Mouse (Mus musculus) neutrophil, adult 59 days (primary cell): ENCODE results near the gene St6galnac1. TPM values are rescaled to one million over a fixed set of nuclear protein-coding genes. Genes with fewer than 3 reads are reported as not detected.

ENCODE experiments used
- total RNA-seq, 2 experiments: library from RNA; stranded (reverse); gene quantifications; 1 replicate in 1 of 2; 2 replicates in 1 of 2; pipeline ENCODE4 v1.2.4; 2023

The St6galnac1 gene
- not detected for total RNA-seq

DNA sequence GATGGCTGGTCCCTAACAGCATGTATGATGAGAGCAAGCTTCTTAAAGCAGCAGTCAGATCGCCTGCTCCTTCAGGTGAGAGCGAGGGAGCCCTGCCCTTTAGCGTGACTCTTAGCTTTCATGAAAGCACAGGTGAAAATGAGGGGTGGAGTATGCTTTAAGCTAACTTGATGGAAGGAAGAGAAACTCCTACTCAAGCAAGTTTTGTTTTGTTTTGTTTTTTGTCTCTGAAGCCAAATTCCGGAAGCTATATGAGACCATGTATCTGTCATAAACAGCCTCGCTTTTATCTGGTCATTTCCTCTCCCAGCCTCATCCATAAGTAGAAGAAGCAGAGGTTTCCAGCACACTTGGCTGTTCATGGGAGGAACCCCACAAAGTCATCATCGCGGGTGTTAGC, at the start of gene St6galnac1:
St6galnac1 (minus strand) TSS at position 101 of the 400 bp plus-strand sequence.

Other genes starting within 250 kb of the St6galnac1 start
- gene Sphk1, start 244.6 kb downstream of the St6galnac1 start, total RNA-seq: 1 to 10 TPM; 2.1 to 8.8 TPM
- 1 to 10 TPM; 7.8 to 8.2 TPM for gene Ube2o, start 194.1 kb downstream of the St6galnac1 start, total RNA-seq
- not detected for gene Aanat, start 189.1 kb downstream of the St6galnac1 start, total RNA-seq
- 10 to 100 TPM; 93.8 to 95.4 TPM for gene Rhbdf2, start 148.5 kb downstream of the St6galnac1 start, total RNA-seq
- gene Prcd, start 122.0 kb downstream of the St6galnac1 start, total RNA-seq: not detected
- gene Cygb, start 121.2 kb downstream of the St6galnac1 start, total RNA-seq: not detected
- 1 to 10 TPM; 1.3 to 1.6 TPM for gene Mxra7, start 52.5 kb upstream of the St6galnac1 start, total RNA-seq
- 10 to 100 TPM; 17.5 to 24.8 TPM for gene Mettl23, start 67.8 kb upstream of the St6galnac1 start, total RNA-seq
- gene Jmjd6, start 67.9 kb upstream of the St6galnac1 start, total RNA-seq: 10 to 100 TPM; 78.1 to 81.3 TPM
- gene Mfsd11, start 76.9 kb upstream of the St6galnac1 start, total RNA-seq: 10 to 100 TPM; 22.2 to 27.5 TPM
- gene Srsf2, start 77.6 kb upstream of the St6galnac1 start, total RNA-seq: 100 to 1,000 TPM; 266 to 284 TPM
- gene Mgat5b, start 143.4 kb upstream of the St6galnac1 start, total RNA-seq: not detected